8 mouse cellular contexts compared by ENCODE assay signal in genomic region chr4:155320281-155321244, GRCm38 (mm10). TPM values are rescaled to one million over a fixed set of nuclear protein-coding genes. Genes with fewer than 3 reads are reported as not detected.
A peak's percentile ranks its signal among the peaks of the same experiment; 100 is the strongest.
DNase-seq lines count a peak whose midpoint lies in the region; ATAC-seq lines count a peak whose summit lies in the region.

No protein-coding gene starts in this region.

- no peaks in the 10 kb centered on the region for H3K27me3 ChIP-seq in forebrain, embryonic 15.5 days
- H3K27me3 ChIP-seq in splenic B cell, adult 2 months (ENCODE audit: control insufficient read depth, insufficient read depth, low read length, poor library complexity, severe bottlenecking): no peaks in the 10 kb centered on the region

- peaks cover 7% of the 10 kb centered on the region for H3K4me1 ChIP-seq in forebrain, embryonic 15.5 days

- H3K4me2 ChIP-seq in forebrain, embryonic 15.5 days (replicated peaks): no peak overlapping the region; the same call in 1 of the 2 replicates

- no peaks in the 10 kb centered on the region for H3K36me3 ChIP-seq in forebrain, embryonic 15.5 days
- no peaks in the 10 kb centered on the region for H3K36me3 ChIP-seq in splenic B cell, adult 2 months (ENCODE audit: control insufficient read depth, insufficient read depth, low read length, poor library complexity, severe bottlenecking)

- H3K9me3 ChIP-seq in forebrain, embryonic 15.5 days: no peaks in the 10 kb centered on the region

- peak; percentile 67 for ATAC-seq in frontal cortex, adult (ENCODE audit: low TSS enrichment)
- peak; percentile 51 for ATAC-seq in forebrain, embryonic 15.5 days (replicated peaks)
- ATAC-seq in megakaryocyte-erythroid progenitor cell, adult 5-6 weeks (replicated peaks; ENCODE audit: low FRiP score, low TSS enrichment, poor library complexity, severe bottlenecking): peak; percentile 83

- H3K27ac ChIP-seq in forebrain, embryonic 15.5 days (replicated peaks): peak overlapping the region; percentile 71

- no peak for DNase-seq in frontal cortex, postnatal 10 days (ENCODE audit: low spot score in 2 of 2)
- peak; percentile 26 to 38 for DNase-seq in CD8-positive naive resting alpha-beta T cell, adult 2 months (ENCODE audit: low read depth in 2 of 2, low spot score in 2 of 2)
- peak; percentile 30 for DNase-seq in c-Kit-positive CD71-positive TER-119-negative erythroid progenitor cells, embryonic 14.5 days (ENCODE audit: low read depth)
- peak; percentile 52 for DNase-seq in kidney, postnatal 14 days
- peak; percentile 69 for DNase-seq in splenic B cell, adult 2 months (ENCODE audit: low read depth, low spot score)

- 52% methylated on average over 15 of the region's 15 CpGs for WGBS in forebrain, embryonic 15.5 days

- H3K9ac ChIP-seq in forebrain, embryonic 15.5 days (replicated peaks): no peak overlapping the region

- no peak overlapping the region for H3K4me3 ChIP-seq in forebrain, embryonic 15.5 days

RNA-seq across cellular contexts. Expression of gene Prkcz, which starts 40.6 kb away (rescaled TPM):
- polyA plus RNA-seq in forebrain, embryonic 15.5 days (2015; fragmentation: Nextera tagmentation; extraction: Ambion mirVana): 62.2 and 69.1 TPM in 2 replicates
- not detected in 2 replicates for total RNA-seq in megakaryocyte-erythroid progenitor cell, adult 5-6 weeks (2014; fragmentation: Nextera tagmentation)
- not detected in 2 replicates for total RNA-seq in megakaryocyte-erythroid progenitor cell, adult 5-6 weeks (2017)

Comparison
In these comparisons a context has a peak if more than half of its experiments do, and no peak if none do; other contexts are left out.
1. DNase-seq: peak in CD8-positive naive resting alpha-beta T cell, adult 2 months (2 of 2), c-Kit-positive CD71-positive TER-119-negative erythroid progenitor cells, embryonic 14.5 days (single experiment), kidney, postnatal 14 days (single experiment) and splenic B cell, adult 2 months (single experiment); none in frontal cortex, postnatal 10 days (0 of 2).
2. Peak in every context shown above with its lines, with median percentiles within 50 percentile points of each other: ATAC-seq.